Mouse (Mus musculus) limb, embryonic 13.5 days (tissue): ENCODE measurements at regions not wholly inside any gene's neighbourhood (a gene's known extent, or its start where the extent isn't known, plus 50 kb on each side); places are given as distances from the start of the nearest gene placed in this dataset.

ENCODE experiments used
- ATAC-seq: fragments of 200-750 bp; cut with Nextera tagmentation; 2 replicates; pipeline ENCODE4 v1.8.0; 2017; ENCODE audit warnings: low read depth, moderate number of reproducible peaks, moderate TSS enrichment; ENCODE audit not compliant: low FRiP score
- H3K27ac ChIP-seq: fragments of 300-500 bp; sonication (generic); 2 replicates; pipeline ENCODE4 v1.5.1; 2015; ENCODE audit warnings: inconsistent platforms, mild to moderate bottlenecking, moderate library complexity
- H3K27me3 ChIP-seq: fragments of 300-500 bp; sonication (generic); 2 replicates; pipeline ENCODE4 v1.6.1; 2015; ENCODE audit warnings: mild to moderate bottlenecking, inconsistent platforms
- H3K36me3 ChIP-seq: fragments of 300-500 bp; sonication (generic); 2 replicates; pipeline ENCODE4 v1.6.1; 2015; ENCODE audit warnings: inconsistent platforms, mild to moderate bottlenecking, moderate library complexity
- H3K4me1 ChIP-seq: fragments of 300-500 bp; sonication (generic); 2 replicates; pipeline ENCODE4 v1.6.1; 2015; ENCODE audit warnings: inconsistent platforms
- H3K4me2 ChIP-seq: fragments of 300-500 bp; sonication (generic); replicated peaks from 2 replicates; pipeline ENCODE4 v1.6.1; 2015; ENCODE audit warnings: inconsistent platforms, mild to moderate bottlenecking, moderate library complexity
- H3K4me3 ChIP-seq: fragments of 300-500 bp; sonication (generic); 2 replicates; pipeline ENCODE4 v1.5.1; 2015; ENCODE audit warnings: moderate library complexity, mild to moderate bottlenecking, inconsistent platforms
- H3K9ac ChIP-seq: fragments of 300-500 bp; sonication (generic); 2 replicates; pipeline ENCODE4 v1.6.1; 2015; ENCODE audit warnings: mild to moderate bottlenecking, inconsistent platforms
- H3K9me3 ChIP-seq: fragments of 300-500 bp; sonication (generic); 2 replicates; pipeline ENCODE4 v1.6.1; 2016; ENCODE audit warnings: inconsistent platforms
- WGBS: fragments of 180-500 bp; shearing (Covaris S2); methylation state at CpG from one replicate; pipeline ENCODE4 v1.1.7; 2015; 5-methylcytosine and 5-hydroxymethylcytosine counted together

- Histone ChIP-seq H3K4me1 (no peaks in the 10 kb centered on the region), H3K9ac (no peak overlapping the region), H3K36me3 (no peaks in the 10 kb centered on the region), H3K4me3 (no peak overlapping the region), H3K27ac (no peak overlapping the region), H3K27me3 (no peaks in the 10 kb centered on the region), H3K9me3 (no peaks in the 10 kb centered on the region), H3K4me2 (no peak overlapping the region)
- 81% methylated on average over 2 of the region's 2 CpGs for WGBS
- ATAC-seq: no peak
Measured at GRCm38 (mm10) chr12:15160478-15160998, 656.2 kb downstream of the Trib2 start.

GRCm38 (mm10) chr12:15146398-15146797, 670.3 kb downstream of the Trib2 start:
- no peaks in the 10 kb centered on the region for H3K27me3 ChIP-seq
- WGBS: 64% methylated on average over 2 of the region's 2 CpGs
- no peak overlapping the region for H3K27ac ChIP-seq
- H3K9me3 ChIP-seq: no peaks in the 10 kb centered on the region
- H3K36me3 ChIP-seq: no peaks in the 10 kb centered on the region
- ATAC-seq: no peak
- no peak overlapping the region for H3K4me3 ChIP-seq
- no peaks in the 10 kb centered on the region for H3K4me1 ChIP-seq
- H3K9ac ChIP-seq: no peak overlapping the region
- H3K4me2 ChIP-seq: no peak overlapping the region

GRCm38 (mm10) chr12:15137039-15137438, 679.7 kb downstream of the Trib2 start:
- no peak overlapping the region for H3K9ac ChIP-seq
- WGBS: 58% methylated on average over 5 of the region's 5 CpGs
- no peaks in the 10 kb centered on the region for H3K36me3 ChIP-seq
- H3K4me2 ChIP-seq: no peak overlapping the region
- no peak for ATAC-seq
- H3K27ac ChIP-seq: no peak overlapping the region
- H3K4me3 ChIP-seq: no peak overlapping the region
- no peaks in the 10 kb centered on the region for H3K9me3 ChIP-seq
- no peaks in the 10 kb centered on the region for H3K4me1 ChIP-seq
- no peaks in the 10 kb centered on the region for H3K27me3 ChIP-seq

DNA sequence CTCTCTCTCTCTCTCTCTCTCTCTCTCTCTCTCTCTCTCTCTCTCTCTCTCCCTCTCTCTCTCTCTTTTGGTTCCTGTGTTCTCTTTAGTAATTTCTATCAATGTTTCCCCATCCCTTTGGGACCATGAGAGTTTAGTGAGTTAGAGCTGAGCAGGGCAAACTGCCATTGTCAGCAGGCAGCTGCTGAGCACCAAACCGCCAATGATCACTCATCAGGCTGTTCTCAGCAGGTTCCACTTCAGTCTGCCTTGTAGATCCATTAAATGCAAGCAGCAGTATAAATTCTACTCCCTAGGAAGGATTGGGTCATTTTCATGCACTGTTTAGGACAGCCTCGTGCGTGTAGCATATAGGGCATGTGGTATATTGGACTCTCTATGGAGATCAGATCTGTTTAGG, 692.5 kb downstream of the Trib2 start:
- no peaks in the 10 kb centered on the region for H3K9me3 ChIP-seq
- no peaks in the 10 kb centered on the region for H3K36me3 ChIP-seq
- 58% methylated on average over 3 of the region's 3 CpGs for WGBS
- no peak overlapping the region for H3K27ac ChIP-seq
- H3K4me2 ChIP-seq: no peak overlapping the region
- no peaks in the 10 kb centered on the region for H3K27me3 ChIP-seq
- no peak overlapping the region for H3K9ac ChIP-seq
- H3K4me1 ChIP-seq: no peaks in the 10 kb centered on the region
- ATAC-seq: no peak
- no peak overlapping the region for H3K4me3 ChIP-seq

DNA sequence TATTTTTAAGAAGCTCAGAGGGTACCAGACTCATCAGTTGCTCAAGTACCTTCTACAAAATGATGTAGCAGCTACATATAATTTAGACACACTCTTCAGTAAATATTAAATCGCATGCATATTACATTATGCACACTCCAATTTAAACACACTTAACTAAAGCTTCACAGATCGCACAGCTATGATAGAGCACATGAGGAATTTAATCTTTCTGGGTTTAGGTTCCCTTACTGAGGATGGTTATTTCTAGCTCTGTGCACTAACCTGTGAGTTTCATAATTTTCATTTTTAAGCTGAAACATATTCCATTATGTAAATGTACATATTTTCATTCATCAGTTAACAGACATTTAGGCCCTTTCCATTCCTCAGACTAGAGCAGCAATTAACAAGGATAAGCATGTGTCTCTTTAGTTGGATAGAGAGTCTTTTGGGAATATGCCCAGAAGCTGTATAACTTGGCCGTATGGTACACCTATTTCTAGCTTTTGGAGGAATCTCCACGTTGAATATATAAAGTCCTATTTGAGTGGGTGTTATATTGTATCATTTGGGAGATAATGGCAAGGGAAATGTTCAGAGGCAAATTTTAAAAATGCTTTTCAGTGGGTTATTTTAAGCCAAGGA, 694.0 kb downstream of the Trib2 start:
- WGBS: 86% methylated on average over 4 of the region's 4 CpGs
- no peak overlapping the region for H3K4me2 ChIP-seq
- H3K27me3 ChIP-seq: no peaks in the 10 kb centered on the region
- no peaks in the 10 kb centered on the region for H3K36me3 ChIP-seq
- no peak overlapping the region for H3K9ac ChIP-seq
- no peaks in the 10 kb centered on the region for H3K4me1 ChIP-seq
- ATAC-seq: no peak
- no peak overlapping the region for H3K27ac ChIP-seq
- no peak overlapping the region for H3K4me3 ChIP-seq
- H3K9me3 ChIP-seq: no peaks in the 10 kb centered on the region

- 88% methylated on average over 3 of the region's 3 CpGs for WGBS
- ATAC-seq: no peak
- Histone ChIP-seq H3K9me3 (no peaks in the 10 kb centered on the region), H3K9ac (no peak overlapping the region), H3K27ac (no peak overlapping the region), H3K4me2 (no peak overlapping the region), H3K4me1 (no peaks in the 10 kb centered on the region), H3K36me3 (no peaks in the 10 kb centered on the region), H3K27me3 (no peaks in the 10 kb centered on the region), H3K4me3 (no peak overlapping the region)
Measured at GRCm38 (mm10) chr12:15115556-15115955, 701.2 kb downstream of the Trib2 start.

DNA sequence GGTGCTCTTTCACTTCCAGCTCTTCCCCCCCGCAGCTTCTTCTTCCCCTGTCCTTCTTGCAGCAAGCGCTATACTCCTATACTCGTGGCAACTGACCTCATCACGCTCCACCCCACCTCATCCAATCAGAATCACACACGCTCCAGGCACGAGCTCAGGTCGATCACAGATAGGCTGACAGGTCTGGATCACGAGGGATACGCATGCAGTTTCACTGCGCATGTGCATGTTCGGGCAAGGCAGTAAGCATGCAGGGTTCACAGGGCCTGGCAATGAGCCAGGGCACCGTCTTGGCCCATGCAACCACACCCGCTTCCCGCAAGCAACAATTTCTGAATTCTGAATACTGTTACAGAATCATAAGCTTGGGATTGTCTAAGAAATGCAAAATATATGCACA, 701.9 kb downstream of the Trib2 start:
- H3K27me3 ChIP-seq: no peaks in the 10 kb centered on the region
- H3K4me3 ChIP-seq: no peak overlapping the region
- no peak for ATAC-seq
- H3K9ac ChIP-seq: no peak overlapping the region
- H3K4me1 ChIP-seq: no peaks in the 10 kb centered on the region
- no peak overlapping the region for H3K4me2 ChIP-seq
- 89% methylated on average over 14 of the region's 14 CpGs for WGBS
- no peaks in the 10 kb centered on the region for H3K36me3 ChIP-seq
- no peaks in the 10 kb centered on the region for H3K9me3 ChIP-seq
- no peak overlapping the region for H3K27ac ChIP-seq

DNA sequence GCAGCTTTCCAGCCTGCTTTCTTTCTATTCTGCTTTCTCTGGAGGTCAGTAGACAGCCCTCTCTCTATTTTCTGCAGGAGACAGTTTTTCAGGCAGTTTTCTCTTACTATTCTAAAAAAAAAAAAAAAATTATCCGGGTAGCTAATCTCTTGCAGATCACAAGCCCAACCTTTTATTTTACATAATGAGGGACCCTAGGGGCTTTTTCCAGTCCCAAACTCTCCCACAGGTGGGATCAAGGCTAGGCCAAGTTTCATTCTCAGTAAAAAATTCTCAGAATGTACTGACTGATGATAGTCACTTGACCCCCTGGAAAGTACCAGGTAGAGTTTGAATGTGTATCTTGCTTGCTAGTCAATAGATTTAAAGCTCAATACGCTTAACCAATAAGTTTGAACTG, 705.7 kb downstream of the Trib2 start:
- no peak overlapping the region for H3K27ac ChIP-seq
- H3K9me3 ChIP-seq: no peaks in the 10 kb centered on the region
- WGBS: 74% methylated on average over 2 of the region's 2 CpGs
- no peak overlapping the region for H3K4me2 ChIP-seq
- H3K4me1 ChIP-seq: no peaks in the 10 kb centered on the region
- H3K27me3 ChIP-seq: no peaks in the 10 kb centered on the region
- ATAC-seq: no peak
- H3K4me3 ChIP-seq: no peak overlapping the region
- H3K9ac ChIP-seq: no peak overlapping the region
- H3K36me3 ChIP-seq: no peaks in the 10 kb centered on the region

DNA sequence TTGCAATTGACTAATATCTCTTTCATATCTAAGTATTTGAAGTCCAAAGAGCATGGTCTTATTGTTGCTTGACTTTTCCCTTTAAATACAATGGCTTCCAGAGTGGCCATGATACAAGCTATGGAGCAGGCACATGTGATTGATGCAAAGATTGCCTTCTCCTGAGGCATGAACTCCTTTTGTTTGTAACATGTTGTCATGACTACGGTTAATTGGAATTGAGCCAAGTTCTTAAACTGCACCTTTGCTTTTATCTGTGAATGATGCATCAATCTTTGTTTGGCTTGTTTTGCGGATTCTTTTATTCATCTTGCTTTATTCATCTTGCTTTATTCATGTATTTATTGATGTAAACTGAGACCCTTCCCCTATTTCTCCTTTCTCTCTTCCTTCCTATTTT, 711.8 kb downstream of the Trib2 start:
- WGBS: 89% methylated on average over 2 of the region's 2 CpGs
- H3K4me3 ChIP-seq: no peak overlapping the region

GRCm38 (mm10) chr12:15078615-15079014, 738.1 kb downstream of the Trib2 start:
- Histone ChIP-seq H3K27me3 (no peaks in the 10 kb centered on the region), H3K4me3 (no peak overlapping the region), H3K27ac (no peak overlapping the region), H3K9me3 (no peaks in the 10 kb centered on the region), H3K9ac (no peak overlapping the region), H3K36me3 (no peaks in the 10 kb centered on the region), H3K4me2 (no peak overlapping the region), H3K4me1 (no peaks in the 10 kb centered on the region)
- no peak for ATAC-seq
- WGBS: 64% methylated on average over 2 of the region's 2 CpGs

More for the DNA sequence above, 711.8 kb downstream of the Trib2 start:
- no peaks in the 10 kb centered on the region for H3K27me3 ChIP-seq
- no peak overlapping the region for H3K9ac ChIP-seq
- no peak overlapping the region for H3K4me2 ChIP-seq
- no peaks in the 10 kb centered on the region for H3K4me1 ChIP-seq
- no peak for ATAC-seq
- H3K36me3 ChIP-seq: no peaks in the 10 kb centered on the region
- H3K9me3 ChIP-seq: no peaks in the 10 kb centered on the region
- no peak overlapping the region for H3K27ac ChIP-seq

GRCm38 (mm10) chr12:15064351-15064750, 752.4 kb downstream of the Trib2 start:
- no peak overlapping the region for H3K27ac ChIP-seq
- H3K36me3 ChIP-seq: no peaks in the 10 kb centered on the region
- H3K9ac ChIP-seq: no peak overlapping the region
- 83% methylated on average over 1 of the region's 1 CpGs for whole genome bisulfite sequencing
- H3K27me3 ChIP-seq: no peaks in the 10 kb centered on the region
- H3K4me3 ChIP-seq: no peak overlapping the region
- no peaks in the 10 kb centered on the region for H3K9me3 ChIP-seq
- H3K4me1 ChIP-seq: no peaks in the 10 kb centered on the region
- H3K4me2 ChIP-seq: no peak overlapping the region
- ATAC-seq: no peak

DNA sequence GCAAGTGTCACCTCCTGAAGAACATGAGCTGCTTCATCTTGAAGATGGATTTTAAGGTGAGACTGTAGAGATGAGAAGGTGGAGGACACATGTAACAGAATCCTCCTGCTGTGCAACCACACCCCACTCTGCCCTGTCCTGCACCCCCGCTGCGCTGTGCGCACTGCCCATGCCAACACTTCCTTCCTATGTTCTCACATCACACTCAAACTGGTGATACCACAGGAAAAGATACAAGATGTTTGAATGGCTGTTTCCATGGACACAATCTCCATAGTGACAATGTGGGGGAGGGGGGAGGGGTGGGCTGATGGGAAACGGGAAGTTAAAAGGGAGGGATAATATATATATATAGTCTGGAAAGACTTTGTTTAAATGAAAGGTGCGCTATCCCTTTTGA, 765.3 kb downstream of the Trib2 start:
- no peak overlapping the region for H3K9ac ChIP-seq
- no peak overlapping the region for H3K4me3 ChIP-seq
- H3K4me2 ChIP-seq: no peak overlapping the region
- ATAC-seq: no peak
- H3K27ac ChIP-seq: no peak overlapping the region
- H3K9me3 ChIP-seq: no peaks in the 10 kb centered on the region
- no peaks in the 10 kb centered on the region for H3K27me3 ChIP-seq
- WGBS: 91% methylated on average over 5 of the region's 5 CpGs
- no peaks in the 10 kb centered on the region for H3K4me1 ChIP-seq
- H3K36me3 ChIP-seq: no peaks in the 10 kb centered on the region

GRCm38 (mm10) chr12:15043264-15043663, 773.5 kb downstream of the Trib2 start:
- Histone ChIP-seq H3K27me3 (no peaks in the 10 kb centered on the region), H3K4me2 (no peak overlapping the region), H3K4me3 (no peak overlapping the region), H3K9ac (no peak overlapping the region), H3K27ac (no peak overlapping the region), H3K4me1 (no peaks in the 10 kb centered on the region), H3K36me3 (no peaks in the 10 kb centered on the region), H3K9me3 (no peaks in the 10 kb centered on the region)
- WGBS: 85% methylated on average over 2 of the region's 2 CpGs
- ATAC-seq: no peak
